Mouse (Mus musculus): ENCODE data around the gene Fignl1.

Gene Fignl1

DNA sequence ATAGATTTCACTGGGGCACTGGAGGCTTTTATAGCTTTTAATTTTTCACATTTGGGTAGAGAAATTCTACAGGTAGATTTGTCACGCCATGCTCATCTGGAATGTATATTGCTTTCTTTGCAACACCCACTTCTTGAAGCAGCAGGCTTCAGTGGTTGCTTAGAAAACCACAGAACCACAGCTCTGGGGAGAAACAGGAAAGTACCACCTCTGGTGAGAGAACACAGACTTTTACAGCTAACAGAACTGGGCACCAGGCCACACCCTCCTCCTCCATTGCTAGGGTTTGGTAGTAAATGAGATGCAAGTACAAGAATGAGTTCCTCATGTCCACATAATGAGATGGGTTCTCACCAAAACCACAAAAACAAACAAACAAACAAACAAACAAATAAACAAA is 42.7 kb downstream of the Fignl1 start:
- DNase-seq (ENCODE audit: low spot score in 2 of 2) = no peak

DNA sequence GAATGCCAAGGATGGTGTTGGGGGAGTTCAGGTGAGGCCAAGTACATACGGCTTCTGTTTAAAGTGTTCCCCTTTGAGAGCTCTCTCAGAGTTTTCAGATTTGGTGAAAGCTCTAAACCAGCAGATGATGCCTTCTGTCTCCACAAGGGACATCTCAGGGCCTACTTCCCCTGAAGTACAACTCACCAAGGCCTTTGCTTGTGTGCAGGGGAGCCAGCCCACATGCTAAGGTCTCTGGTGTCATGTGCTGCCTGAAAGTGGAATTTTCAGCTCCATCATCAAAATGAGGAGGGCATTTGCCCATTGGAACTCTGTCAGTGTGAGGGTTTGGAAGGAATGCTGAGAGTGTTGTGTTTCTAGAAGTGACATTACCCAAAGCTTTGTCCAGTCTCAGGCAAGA is 43.3 kb downstream of the Fignl1 start:
- no peak for DNase-seq (ENCODE audit: low spot score in 2 of 2)

DNA sequence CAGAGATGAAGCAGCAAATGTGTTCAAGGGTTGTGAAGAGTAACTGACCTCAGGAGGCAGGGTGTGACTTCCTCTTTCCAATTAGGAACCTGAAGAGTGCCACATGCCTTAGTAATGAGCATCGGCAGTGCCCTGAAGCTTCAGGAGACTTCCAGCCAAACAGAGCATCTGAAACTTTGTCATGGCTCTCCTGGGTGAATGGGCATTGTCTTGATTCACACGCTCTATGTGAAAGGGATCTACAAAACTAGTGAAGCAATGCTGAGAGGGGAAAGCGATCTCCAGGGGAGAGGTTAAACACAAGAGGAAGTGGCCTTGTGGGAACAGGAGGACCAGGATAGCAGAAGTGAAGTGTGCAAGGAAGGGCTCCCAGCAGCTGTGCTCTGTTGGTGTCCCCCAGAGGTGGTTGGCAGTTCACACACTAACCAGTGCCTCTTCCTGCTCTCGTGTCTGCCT is 45.5 kb downstream of the Fignl1 start:
- DNase-seq (ENCODE audit: low spot score in 2 of 2) = no peak

DNA sequence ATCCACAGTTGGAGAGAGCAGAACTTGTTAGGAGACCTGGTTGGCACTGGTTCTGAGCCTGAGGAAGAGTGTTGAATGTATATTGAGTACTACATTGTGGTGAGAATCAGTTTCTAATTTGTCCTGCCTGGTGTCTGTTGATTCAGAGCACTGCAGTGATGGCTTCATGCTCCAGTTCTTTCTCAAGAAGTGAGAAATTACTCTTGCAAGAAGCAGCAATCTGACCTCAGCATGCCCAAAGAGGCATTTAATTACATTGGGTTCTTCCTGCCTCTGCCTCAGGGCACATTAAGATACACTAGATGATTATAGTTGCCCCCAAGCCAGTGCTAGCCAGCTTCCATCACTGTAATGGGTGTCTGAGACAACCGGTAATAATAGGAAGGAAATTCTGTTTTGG is 49.9 kb downstream of the Fignl1 start:
- DNase-seq (ENCODE audit: low spot score in 2 of 2) = no peak

DNA sequence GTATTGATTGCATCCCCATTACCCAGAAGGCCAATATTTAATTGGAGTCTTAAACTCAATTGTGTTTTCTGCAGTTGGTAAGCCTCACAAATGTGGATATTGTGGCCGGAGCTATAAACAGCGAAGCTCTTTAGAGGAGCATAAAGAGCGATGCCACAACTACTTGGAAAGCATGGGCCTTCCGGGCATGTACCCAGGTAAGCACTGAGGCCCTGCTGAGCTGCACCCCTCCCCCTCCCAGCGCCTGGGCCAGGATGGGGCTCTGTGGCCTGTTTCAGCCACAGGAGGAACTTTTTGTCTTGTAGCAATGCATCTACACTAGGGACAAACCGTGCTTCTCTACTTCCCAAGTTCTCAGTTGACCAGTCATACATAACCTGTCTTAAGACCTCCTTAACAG is 50.6 kb downstream of the Fignl1 start:
- no peak for DNase-seq (ENCODE audit: low spot score in 2 of 2)

DNA sequence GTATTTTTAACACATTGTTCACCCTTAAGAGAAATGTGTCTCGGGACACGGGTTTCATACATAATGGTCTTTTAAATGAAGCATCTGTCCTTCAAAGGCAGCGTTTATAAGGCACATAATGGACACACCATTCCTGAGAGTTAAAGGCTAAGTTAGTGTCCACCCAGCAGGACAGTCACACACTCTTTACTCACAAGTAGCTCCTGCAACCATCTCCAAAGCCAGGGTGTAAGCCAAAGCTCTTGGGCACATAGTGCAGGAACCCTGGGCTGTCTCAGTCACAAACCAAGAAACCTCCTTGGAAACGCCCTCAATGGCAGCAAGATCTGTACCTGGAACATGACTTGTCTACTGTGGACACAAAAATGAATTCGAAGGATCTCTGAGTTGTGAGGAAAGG is 55.9 kb downstream of the Fignl1 start:
- no peak for DNase-seq (ENCODE audit: low spot score in 2 of 2)

DNA sequence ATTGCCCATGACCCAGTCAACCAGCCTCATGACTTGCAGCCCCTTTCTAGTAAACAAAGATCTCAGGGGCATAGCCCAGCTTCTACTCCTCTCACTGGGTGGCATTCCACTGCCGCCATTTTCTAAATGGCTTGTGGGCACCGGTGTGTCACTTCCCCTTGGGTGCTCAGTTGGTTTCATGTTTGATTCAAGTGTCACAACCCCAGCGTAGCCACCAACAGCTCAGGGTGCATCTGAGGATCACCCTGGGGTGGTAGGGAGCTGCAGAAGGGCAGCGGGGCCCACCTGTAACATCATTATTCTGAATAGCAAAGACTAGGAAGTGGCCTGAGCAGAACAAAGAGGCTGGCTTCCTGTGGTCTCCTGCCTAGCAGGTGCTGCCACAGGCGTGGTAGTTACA is 57.7 kb downstream of the Fignl1 start:
- no peak for DNase-seq (ENCODE audit: low spot score in 2 of 2)

DNA sequence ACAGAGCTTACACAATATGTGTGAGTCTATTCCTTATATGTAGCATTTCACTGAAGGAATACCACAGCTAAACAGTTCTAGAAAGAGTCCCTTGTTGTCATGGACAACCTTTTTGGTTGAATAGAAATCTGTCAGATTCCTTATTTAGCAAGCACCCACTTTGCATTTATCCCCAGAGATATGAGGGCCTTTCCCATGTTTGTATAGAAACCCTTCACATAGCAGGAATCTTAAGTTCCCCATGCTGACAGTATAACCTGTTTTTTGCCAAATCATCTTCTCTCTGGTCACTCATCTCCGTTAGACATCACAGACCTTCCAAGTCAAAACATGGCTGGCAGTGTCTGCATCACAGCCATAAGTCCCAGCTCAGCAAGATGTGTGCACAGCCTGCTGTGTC is 64.5 kb downstream of the Fignl1 start:
- no peak for DNase-seq (ENCODE audit: low spot score in 2 of 2)

DNA sequence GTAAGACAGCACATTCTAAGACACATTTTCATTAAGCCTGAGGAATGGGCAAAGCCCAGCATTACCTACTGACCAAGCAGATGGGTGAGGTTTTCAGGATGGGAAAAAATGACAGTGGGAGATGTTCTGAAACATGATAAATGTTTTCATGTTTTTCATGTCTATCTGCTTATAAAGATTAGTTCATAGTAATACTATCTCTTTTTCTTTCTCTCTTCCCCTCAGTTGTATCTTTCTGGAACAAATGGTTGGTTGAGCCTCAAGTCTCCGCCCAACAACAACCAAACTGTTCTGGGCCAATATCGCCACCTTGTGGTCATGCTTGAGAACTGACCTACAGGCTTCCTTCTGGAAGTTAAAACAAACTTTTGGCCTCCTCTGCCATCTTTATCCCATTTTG is 66.1 kb downstream of the Fignl1 start:
- DNase-seq (ENCODE audit: low spot score in 2 of 2) = no peak

DNA sequence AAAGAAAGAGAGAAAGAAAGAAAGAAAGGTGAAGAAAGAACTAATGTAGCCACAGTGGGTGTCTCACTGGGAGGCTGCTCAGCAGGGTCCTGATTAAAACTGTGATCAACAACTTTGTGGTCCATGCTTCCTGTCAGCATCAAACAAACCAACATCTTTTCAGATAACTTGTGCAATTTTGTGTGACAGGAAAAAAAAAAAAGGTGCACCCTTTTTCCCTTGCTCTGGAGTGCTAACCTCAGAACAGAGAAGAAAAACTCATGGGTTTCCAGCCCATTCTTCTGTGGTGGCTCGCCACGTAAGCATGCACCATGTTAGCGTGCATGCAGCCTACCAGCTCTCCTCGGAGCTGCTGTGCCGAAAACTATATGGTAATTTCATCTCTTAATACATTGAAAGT is 67.2 kb downstream of the Fignl1 start:
- no peak for DNase-seq (ENCODE audit: low spot score in 2 of 2)

DNA sequence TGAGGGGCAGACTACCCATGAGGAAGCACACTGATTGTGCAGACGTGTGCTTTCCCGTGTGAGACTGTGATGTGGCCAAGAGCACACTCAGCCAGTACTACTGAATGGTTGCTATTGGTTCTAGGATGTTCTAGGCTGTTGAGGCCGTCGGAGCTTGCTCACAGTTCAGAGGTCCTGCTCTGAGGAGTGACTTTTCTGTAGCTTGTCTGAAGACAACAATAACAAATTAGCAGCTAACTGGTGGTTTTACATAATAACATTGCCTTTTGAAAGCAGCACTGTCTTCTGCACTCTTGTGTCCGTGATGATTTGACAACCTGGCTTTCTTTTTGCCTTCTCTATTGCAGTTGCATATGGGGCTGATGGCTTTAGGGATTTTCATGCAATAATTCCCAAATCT is 68.2 kb downstream of the Fignl1 start:
- DNase-seq (ENCODE audit: low spot score in 2 of 2) = no peak

DNA sequence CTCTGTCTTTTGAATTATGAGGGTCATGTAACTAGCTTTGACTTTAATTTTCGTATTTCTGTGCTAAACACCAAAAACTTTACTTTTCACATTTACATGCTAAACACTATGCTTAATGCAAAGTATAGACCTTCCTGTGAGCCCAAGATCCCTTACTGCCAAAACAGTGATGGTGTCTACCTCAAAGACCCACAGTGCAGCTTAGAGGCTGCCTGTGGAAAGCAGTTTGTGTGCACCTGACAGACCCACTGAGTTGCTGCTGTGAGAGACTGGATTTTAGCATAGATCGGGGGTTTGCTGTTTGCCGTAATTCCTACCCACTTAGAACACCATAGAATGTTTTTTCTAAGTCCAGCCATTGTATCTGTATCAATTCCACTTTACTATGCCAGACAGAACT is 69.7 kb downstream of the Fignl1 start:
- no peak for DNase-seq (ENCODE audit: low spot score in 2 of 2)

DNA sequence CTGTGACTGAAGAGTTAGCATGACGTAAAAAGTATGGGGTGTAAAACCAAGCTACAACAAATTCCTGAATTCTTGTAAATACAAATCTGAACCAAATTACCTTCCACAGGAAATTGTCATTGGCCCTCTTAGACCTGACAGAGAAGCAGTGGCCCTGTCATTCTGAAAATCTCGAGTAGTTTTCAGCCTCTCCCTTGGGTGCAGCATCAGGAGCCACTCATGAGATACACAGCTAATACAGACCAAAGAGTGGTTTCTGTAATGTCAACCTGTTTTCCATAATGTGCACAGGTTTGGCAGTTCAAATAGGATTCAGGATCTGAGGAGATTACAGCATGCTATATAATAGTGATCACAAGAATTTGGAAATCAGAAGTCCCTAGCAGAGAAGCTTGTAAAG is 71.2 kb downstream of the Fignl1 start:
- DNase-seq (ENCODE audit: low spot score in 2 of 2) = no peak
